Mouse (Mus musculus) small intestine, adult 2 months (tissue): ENCODE data around the gene Prss54.

ENCODE experiments used
- CTCF ChIP-seq: fragments of 200-500 bp; IDR thresholded peaks from 2 replicates; pipeline ENCODE4 v1.5.1; 2012; ENCODE audit warnings: low read depth, mild to moderate bottlenecking, control low read depth, inconsistent platforms, low read length, moderate library complexity, mixed read lengths; ENCODE audit not compliant: insufficient replicate concordance, insufficient read length; ENCODE audit errors: extremely low read depth
- POLR2A ChIP-seq: fragments of 200-500 bp; IDR thresholded peaks from 2 replicates; pipeline ENCODE4 v1.6.1; 2012; ENCODE audit warnings: low read depth, mild to moderate bottlenecking, control low read depth, inconsistent platforms, low read length, moderate library complexity

GRCm38 (mm10) chr8:95516928-95517327 lies 59.2 kb downstream of the Prss54 start:
- no peak for TF ChIP-seq CTCF
- no peak for TF ChIP-seq POLR2A
